Mouse (Mus musculus) c-Kit-positive CD71-negative TER-119-negative erythroid progenitor cells, embryonic 14.5 days (primary cell): ENCODE results near the gene Calcb.
A peak's percentile ranks its signal among the peaks of the same experiment; 100 is the strongest.
"Not testable (repeated sequence)": the region's sequence is repeated elsewhere in the genome, so short reads cannot be mapped to it uniquely, and the experiment has no call there.

Source experiments
- DNase-seq: peaks from one replicate; pipeline ENCODE4 v3.0.0-alpha.2; 2013; ENCODE audit warnings: low read depth

Gene Calcb

GRCm38 (mm10) chr7:114718300-114718699, at the start of gene Calcb:
Calcb (plus strand) TSS chr7:114718643.
- DNase-seq: no peak

DNA sequence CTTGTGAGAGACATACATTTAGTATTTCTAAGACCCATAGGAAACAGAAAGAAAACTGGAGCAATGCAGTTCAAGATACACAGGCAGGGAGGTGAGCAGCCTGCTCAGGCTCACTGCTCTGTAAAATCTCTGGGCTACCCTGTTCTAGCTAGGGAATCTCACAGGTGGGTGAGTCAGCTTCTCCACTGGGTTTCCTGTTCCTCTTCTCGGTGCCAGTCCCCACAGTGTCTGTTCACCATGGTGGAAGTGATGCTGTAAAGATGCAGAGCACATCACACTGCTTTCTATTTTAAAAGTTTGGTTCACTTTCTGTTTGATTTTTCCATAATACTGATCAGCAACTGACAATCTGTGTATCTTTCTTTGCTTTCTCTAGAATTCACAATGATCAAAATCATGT, 47.0 kb upstream of the Calcb start:
- DNase-seq: no peak

DNA sequence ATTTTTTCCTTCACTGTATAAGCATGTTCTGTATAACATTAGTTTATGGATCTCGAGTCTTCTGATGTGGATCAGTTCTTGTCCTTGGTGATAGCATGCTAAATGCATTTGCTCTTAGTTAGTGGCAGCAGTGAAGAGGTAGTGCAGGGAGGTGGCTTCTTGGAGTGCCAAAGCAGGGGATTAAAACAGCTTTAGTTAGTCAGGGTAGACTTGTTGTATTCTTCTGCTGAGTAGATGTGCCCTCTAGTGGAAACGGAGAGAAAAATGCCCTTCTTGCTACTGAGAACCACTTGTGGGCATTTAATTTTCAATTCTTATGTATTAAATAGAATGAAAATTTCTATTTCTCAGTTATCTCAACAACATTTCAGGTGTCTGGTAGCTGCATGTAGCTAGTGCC, 45.7 kb upstream of the Calcb start:
- DNase-seq: no peak

GRCm38 (mm10) chr7:114692339-114692738, 26.1 kb upstream of the Calcb start:
- no peak for DNase-seq

- no peak for DNase-seq
These were observed 17.6 kb upstream of the Calcb start for GRCm38 (mm10) chr7:114700871-114701270.

GRCm38 (mm10) chr7:114706716-114707115, 11.7 kb upstream of the Calcb start:
- DNase-seq: no peak

DNA sequence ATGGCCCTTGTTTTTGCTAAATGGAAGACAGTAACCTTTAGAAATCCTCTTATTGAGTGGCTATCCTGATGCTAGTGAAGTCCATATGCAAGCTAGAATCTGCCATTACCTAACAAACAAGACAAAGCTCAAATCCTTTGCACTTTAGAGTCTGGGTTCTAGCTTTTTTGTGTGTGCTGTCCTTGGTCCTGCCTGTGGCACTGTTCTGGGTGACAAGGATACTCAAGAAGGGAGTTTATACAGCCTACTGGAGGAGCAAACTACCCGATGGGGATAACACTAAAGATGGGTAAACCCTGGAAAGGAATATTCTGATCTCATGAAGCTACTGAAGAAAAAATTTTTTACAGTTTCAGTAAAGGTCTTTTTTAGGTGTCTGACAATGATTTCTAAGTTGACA, 11.0 kb upstream of the Calcb start:
- DNase-seq: no peak

DNA sequence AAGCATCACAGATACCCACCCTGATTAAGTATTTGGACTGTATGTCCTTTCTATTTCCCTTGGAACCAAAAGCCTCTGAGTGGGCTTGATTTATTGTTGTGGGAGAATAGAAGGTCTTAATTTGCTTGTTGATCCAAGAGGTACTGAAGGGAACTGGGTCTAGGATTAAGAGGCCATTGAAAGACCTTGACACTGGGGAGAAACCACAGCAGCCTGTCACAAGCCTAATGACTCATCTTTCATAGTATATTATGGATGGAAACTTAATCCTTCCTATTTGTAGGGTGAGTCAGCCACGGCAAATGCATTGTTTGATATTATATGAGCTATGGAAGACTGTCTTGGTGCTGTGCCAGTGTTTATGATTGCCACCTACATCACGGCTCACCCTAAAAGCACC, 8.0 kb upstream of the Calcb start:
- no peak for DNase-seq

DNA sequence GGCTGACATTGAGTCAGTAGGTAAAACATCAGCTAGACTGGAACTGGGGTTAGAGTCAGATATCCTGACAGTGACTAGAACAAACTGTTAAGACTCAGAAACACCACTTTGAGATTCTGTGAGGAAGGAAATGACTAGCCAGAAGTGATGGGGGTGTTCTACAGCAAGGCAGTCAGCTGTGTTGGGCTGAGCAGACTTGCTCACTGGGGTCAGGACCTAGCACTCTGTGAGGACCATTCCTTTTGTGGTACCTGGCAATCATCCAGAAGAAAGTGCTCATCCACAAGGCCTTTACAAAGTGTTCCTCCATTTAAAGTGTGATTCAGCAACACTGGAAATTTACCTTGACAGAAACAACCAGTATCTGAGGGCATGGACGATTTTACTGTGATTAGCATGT, 5.9 kb upstream of the Calcb start:
- DNase-seq: no peak

DNA sequence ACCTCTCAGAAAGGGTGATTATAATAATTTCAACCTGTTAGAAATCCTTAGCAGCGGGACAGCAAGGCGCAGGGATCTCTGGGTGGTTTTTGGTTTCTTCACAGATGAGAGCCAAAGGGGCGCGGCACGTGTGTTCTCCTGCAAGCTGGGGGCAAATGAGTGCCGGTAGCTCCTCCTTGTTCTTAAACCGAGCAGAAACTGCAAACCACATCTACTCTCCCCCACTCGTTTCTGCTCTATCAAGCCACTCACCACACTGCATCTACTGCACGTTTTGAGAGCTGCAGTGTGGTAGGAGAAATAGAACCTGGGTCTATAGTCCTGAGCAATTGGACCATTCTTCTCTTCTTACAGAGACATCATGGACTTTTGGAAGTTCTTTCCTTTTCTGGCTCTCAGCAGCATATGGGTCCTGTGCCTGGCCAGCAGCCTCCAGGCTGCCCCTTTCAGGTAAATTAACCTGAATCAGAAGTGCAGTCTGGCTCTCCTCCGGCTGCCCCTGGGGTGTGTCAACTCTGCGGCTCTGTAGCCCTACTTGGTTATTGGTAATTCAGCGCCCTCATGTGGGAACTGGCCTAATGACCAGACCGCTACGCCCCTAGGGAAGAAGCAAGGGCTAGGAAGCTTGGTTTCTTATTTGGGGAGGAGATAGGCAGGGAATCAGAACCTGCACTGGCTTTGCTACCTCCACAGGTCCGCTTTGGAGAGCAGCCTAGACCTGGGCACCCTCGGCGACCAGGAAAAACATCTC, 1.1 kb downstream of the Calcb start:
- DNase-seq: peak; percentile 12

DNA sequence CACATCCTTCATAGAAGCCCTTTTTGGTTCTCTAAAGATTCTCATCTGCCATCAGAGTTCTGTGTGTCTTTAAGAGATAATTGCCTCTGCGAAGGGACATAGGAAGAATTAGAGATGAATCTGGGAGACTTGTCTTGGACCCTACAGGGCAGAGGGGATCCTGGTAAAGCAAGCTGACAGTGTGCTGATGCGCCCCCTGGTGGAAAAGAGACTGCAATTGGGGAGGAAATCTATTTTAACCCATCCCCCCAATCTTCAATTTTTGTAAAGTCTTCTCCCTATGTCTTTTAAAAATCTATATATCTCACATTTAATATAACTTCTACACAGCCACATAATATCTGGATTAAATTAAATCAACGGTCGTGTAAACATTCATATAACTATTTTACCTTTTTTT, 11.3 kb downstream of the Calcb start:
- not testable (repeated sequence) for DNase-seq

DNA sequence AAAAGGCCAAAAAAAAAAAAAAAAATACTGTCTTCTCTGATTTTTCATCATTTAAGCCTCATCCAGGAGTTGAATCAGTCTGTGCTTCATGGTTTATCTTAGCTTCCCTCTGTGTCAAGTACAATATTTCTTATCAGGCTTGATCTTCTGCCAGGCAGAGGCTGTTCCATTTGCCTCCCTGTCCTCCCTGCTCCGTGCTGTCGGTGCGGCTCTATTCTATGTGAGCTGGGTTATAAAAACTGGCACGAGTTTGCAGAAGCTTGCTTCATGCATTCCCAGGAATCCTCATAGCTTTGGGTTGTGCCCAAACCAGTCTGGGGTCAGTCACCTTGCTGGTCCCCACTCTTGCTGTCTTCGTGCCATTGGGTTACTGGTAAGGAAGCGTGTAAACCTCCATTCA, 12.7 kb downstream of the Calcb start:
- no peak for DNase-seq

GRCm38 (mm10) chr7:114731700-114732099, 13.3 kb downstream of the Calcb start:
- DNase-seq: not testable (repeated sequence)

- DNase-seq: no peak
These were observed 17.8 kb downstream of the Calcb start for GRCm38 (mm10) chr7:114736256-114736655.

GRCm38 (mm10) chr7:114738166-114738565, 19.7 kb downstream of the Calcb start:
- no peak for DNase-seq

- DNase-seq: no peak
These were observed 22.1 kb downstream of the Calcb start for GRCm38 (mm10) chr7:114740360-114741165.

GRCm38 (mm10) chr7:114743022-114743780, 24.8 kb downstream of the Calcb start, which contains the start of gene Insc:
Insc (plus strand) TSS chr7:114743694.
- DNase-seq: no peak

DNA sequence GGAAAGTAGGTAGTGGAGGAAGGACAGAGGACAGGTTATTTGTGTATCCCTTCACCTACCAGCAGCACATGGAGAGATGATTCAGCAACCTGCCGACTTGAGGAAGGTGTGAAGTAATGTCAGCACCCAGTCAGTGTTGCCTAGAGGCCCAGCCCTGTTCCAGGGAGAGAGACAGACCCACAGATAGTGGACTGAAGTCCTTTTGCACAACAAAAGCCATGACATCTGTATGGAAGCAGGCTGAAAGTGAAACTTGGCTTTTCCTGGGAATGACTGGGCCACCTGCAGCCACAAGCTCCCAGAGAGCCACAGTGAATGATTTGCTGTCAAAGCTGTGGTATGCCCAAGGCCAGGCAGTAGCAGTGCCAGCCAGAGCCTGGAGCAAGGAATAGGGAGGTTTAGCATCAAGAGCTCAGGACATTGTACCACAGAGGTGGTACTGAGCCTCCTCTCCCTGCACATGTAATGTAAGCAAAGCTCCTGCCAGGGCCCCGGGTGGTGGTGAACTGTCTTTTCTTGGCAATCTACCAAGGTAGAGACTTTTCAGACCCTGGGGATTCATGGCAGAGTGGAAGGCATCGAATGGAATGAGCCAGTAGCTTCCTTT, 26.3 kb downstream of the Calcb start:
- DNase-seq: no peak

- no peak for DNase-seq
These were observed 27.2 kb downstream of the Calcb start for GRCm38 (mm10) chr7:114745481-114746271.

- DNase-seq: no peak
These were observed 29.2 kb downstream of the Calcb start for GRCm38 (mm10) chr7:114747596-114747995.

GRCm38 (mm10) chr7:114748239-114748638, 29.8 kb downstream of the Calcb start:
- DNase-seq: no peak
